Mouse (Mus musculus) intestine, embryonic 14.5 days (tissue): ENCODE results near the gene Prkci. TPM values are rescaled to one million over a fixed set of nuclear protein-coding genes. Genes with fewer than 3 reads are reported as not detected.

Source experiments
- ATAC-seq: fragments of 200-750 bp; cut with Nextera tagmentation; replicated peaks from 2 replicates; pipeline ENCODE4 v1.8.0; 2017; ENCODE audit warnings: low read depth, moderate number of reproducible peaks, moderate TSS enrichment, moderate library complexity; ENCODE audit not compliant: low FRiP score, low TSS enrichment
- DNase-seq: peaks from one replicate; pipeline ENCODE4 v3.0.0-alpha.2; 2018; ENCODE audit warnings: low spot score
- H3K27ac ChIP-seq: fragments of 300-500 bp; sonication (generic); 2 replicates; pipeline ENCODE4 v1.5.1; 2014; ENCODE audit warnings: low read depth, mild to moderate bottlenecking, control low read depth
- H3K27me3 ChIP-seq: fragments of 300-500 bp; sonication (generic); replicated peaks from 2 replicates; pipeline ENCODE4 v1.6.1; 2014; ENCODE audit warnings: low read length, control low read depth; ENCODE audit not compliant: control insufficient read depth, insufficient read depth
- H3K36me3 ChIP-seq: fragments of 300-500 bp; sonication (generic); 2 replicates; pipeline ENCODE4 v1.6.1; 2014; ENCODE audit warnings: low read length, control low read depth; ENCODE audit not compliant: control insufficient read depth, insufficient read depth
- H3K4me1 ChIP-seq: fragments of 300-500 bp; sonication (generic); replicated peaks from 2 replicates; pipeline ENCODE4 v1.6.1; 2014; ENCODE audit warnings: low read length, control low read depth, mixed read lengths; ENCODE audit not compliant: control insufficient read depth, insufficient read depth
- H3K4me2 ChIP-seq: fragments of 300-500 bp; sonication (generic); 2 replicates; pipeline ENCODE4 v1.6.1; 2014; ENCODE audit warnings: low read length
- H3K4me3 ChIP-seq: fragments of 300-500 bp; sonication (generic); 2 replicates; pipeline ENCODE4 v1.5.1; 2014; ENCODE audit warnings: low read depth, low read length, control low read depth, mixed read lengths
- H3K9ac ChIP-seq: fragments of 300-500 bp; sonication (generic); 2 replicates; pipeline ENCODE4 v1.6.1; 2014; ENCODE audit warnings: mild to moderate bottlenecking, low read length
- H3K9me3 ChIP-seq: fragments of 300-500 bp; sonication (generic); 2 replicates; pipeline ENCODE4 v1.6.1; 2016; ENCODE audit warnings: low read length, control low read depth; ENCODE audit not compliant: control insufficient read depth
- WGBS: fragments of 180-500 bp; shearing (Covaris S2); extraction: QIAGEN DNeasy Blood & Tissue Kit; methylation state at CpG from one replicate; pipeline ENCODE4 v1.1.7; 2014; 5-methylcytosine and 5-hydroxymethylcytosine counted together
- polyA plus RNA-seq: library from polyadenylated mRNA; unstranded; fragments of >200 nt; fragmentation: Nextera tagmentation; extraction: Ambion mirVana; gene quantifications from 2 replicates; pipeline ENCODE4 v1.2.1, GENCODE M21; 2014

Gene Prkci
- polyA plus RNA-seq, 1 experiment from 2014 or later: 48.0 TPM

- 92% methylated on average over 13 of the region's 13 CpGs for WGBS
- Histone ChIP-seq H3K36me3 (peaks cover 50% of the 10 kb centered on the region), H3K4me1 (peaks cover 7% of the 10 kb centered on the region; the same call in 1 of the 2 replicates), H3K4me3 (no peak overlapping the region), H3K9ac (no peak overlapping the region), H3K27me3 (no peaks in the 10 kb centered on the region), H3K9me3 (0 out of 2 replicates have a peak, but pooled peaks cover 2% of the 10 kb centered on the region), H3K4me2 (no peak overlapping the region), H3K27ac (no peak overlapping the region)
- ATAC-seq (no peak), DNase-seq (no peak)
Observed at GRCm38 (mm10) chr3:30965644-30966043, 29.9 kb upstream of the Prkci start.

DNA sequence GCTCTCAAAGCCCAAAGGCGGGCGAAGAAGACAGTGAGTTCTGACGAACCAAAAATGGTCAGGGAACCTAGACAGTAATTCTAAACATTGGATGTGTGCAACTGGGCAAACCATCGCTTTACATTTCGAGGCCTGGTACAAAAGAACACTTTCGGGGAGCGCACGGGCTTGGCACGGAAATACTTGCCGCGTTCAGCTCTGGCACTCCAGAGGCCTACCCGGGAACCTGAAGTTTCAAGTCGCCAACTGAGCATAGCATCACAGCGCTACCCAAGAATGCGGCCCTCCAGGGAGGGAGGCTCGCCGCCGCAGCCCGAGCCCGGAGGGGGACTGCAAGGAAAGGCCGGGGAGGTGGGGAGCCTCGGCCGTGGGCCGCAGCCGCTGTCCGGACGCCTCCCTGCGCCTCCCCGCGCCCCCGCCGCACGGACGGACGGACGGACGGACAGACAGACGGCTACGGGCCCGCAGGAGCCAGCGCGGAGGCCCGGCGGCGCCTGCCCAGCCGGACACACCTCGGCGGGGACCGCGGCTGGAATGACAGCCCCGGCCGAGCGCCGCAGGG lies 26.9 kb upstream of the Prkci start:
- peak; percentile 85 for DNase-seq
- Histone ChIP-seq H3K4me1 (peaks cover 7% of the 10 kb centered on the region; the same call in 1 of the 2 replicates), H3K9me3 (no peaks in the 10 kb centered on the region), H3K27me3 (no peaks in the 10 kb centered on the region), H3K36me3 (peaks cover 23% of the 10 kb centered on the region), H3K4me2 (peak overlapping the region; percentile 62), H3K4me3 (peak overlapping the region; percentile 87), H3K27ac (peak overlapping the region; percentile 87), H3K9ac (peak overlapping the region; percentile 88)
- WGBS: 1% methylated on average over 51 of the region's 54 CpGs
- ATAC-seq: peak; percentile 65

- Histone ChIP-seq H3K27me3 (no peaks in the 10 kb centered on the region), H3K4me1 (peaks cover 7% of the 10 kb centered on the region; the same call in 1 of the 2 replicates), H3K27ac (peak within 1 kb of the TSS; percentile 87), H3K9ac (peak within 1 kb of the TSS; percentile 88), H3K9me3 (no peaks in the 10 kb centered on the region), H3K4me2 (peak within 1 kb of the TSS; percentile 62), H3K36me3 (peaks cover 18% of the 10 kb centered on the region), H3K4me3 (peak within 1 kb of the TSS; percentile 87)
- peak; percentile 92 for ATAC-seq
- DNase-seq: peak; percentile 98
- WGBS: 0% methylated on average over 34 of the region's 34 CpGs
Observed at GRCm38 (mm10) chr3:30969104-30969581, 26.4 kb upstream of the Prkci start, which contains the start of gene Phc3. TSS of gene Phc3 (minus strand) at chr3:30969415.

- no peaks in the 10 kb centered on the region for H3K27me3 ChIP-seq
- DNase-seq: peak; percentile 78
- no peak overlapping the region for H3K4me3 ChIP-seq
- 50% methylated on average over 9 of the region's 9 CpGs for WGBS
- no peak overlapping the region for H3K27ac ChIP-seq
- no peak overlapping the region for H3K4me2 ChIP-seq
- H3K9me3 ChIP-seq: no peaks in the 10 kb centered on the region
- ATAC-seq: no peak; the same call in 1 of the 2 replicates
- H3K9ac ChIP-seq: no peak overlapping the region
- no peaks in the 10 kb centered on the region for H3K36me3 ChIP-seq
- no peaks in the 10 kb centered on the region for H3K4me1 ChIP-seq
Observed at GRCm38 (mm10) chr3:30975102-30975754, 20.3 kb upstream of the Prkci start.

- no peak for DNase-seq
- Histone ChIP-seq H3K27ac (no peak overlapping the region), H3K27me3 (no peaks in the 10 kb centered on the region), H3K4me2 (no peak overlapping the region), H3K9ac (no peak overlapping the region), H3K4me3 (no peak overlapping the region), H3K9me3 (no peaks in the 10 kb centered on the region), H3K36me3 (no peaks in the 10 kb centered on the region), H3K4me1 (no peaks in the 10 kb centered on the region)
- WGBS: 52% methylated on average over 1 of the region's 1 CpGs
- peak; percentile 84 for ATAC-seq
Observed at GRCm38 (mm10) chr3:30976991-30977603, 18.4 kb upstream of the Prkci start.

DNA sequence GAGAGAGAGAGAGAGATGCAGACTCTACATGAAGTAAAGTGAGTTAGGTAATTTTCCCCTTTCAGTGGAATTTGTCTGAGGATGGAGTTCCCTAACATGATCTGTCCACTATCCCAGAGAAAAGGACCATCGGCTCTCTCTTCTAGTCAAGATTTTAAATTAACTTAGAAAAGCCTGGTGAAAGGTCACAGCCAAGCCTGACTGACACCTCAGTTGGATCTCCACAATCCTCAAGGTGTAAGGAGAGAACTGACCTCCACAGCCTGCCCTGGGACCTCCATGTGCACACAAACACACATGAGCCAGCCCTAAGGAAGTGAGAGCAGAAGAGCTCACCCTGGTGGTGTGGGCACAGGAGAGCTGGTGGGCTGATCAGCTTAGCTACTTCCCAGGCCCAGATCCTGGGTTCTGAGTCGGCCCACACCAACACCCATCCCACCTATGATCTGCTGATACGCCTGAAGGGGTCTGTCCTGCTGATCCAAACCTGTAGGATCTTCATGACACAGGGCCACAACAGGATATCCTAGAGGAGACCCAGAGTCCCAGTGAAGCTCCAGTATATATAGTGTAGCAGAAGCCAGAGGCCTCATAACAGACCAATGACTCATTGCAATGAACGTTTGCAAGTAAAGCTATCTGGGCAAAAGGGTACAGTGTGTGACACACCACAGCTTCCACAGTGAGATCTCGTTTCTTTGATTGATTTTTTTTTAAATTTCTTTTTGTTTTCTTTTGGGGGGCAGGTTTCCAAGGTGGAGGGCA lies 13.7 kb upstream of the Prkci start:
- no peak overlapping the region for H3K27ac ChIP-seq
- H3K36me3 ChIP-seq: no peaks in the 10 kb centered on the region
- no peaks in the 10 kb centered on the region for H3K9me3 ChIP-seq
- no peak overlapping the region for H3K4me2 ChIP-seq
- 59% methylated on average over 5 of the region's 5 CpGs for WGBS
- no peaks in the 10 kb centered on the region for H3K27me3 ChIP-seq
- no peak overlapping the region for H3K9ac ChIP-seq
- DNase-seq (no peak), ATAC-seq (peak; percentile 77; the same call in 1 of the 2 replicates)
- H3K4me1 ChIP-seq: no peaks in the 10 kb centered on the region
- H3K4me3 ChIP-seq: no peak overlapping the region

GRCm38 (mm10) chr3:30982924-30983536 lies 12.5 kb upstream of the Prkci start:
- H3K9ac ChIP-seq: no peak overlapping the region
- no peak overlapping the region for H3K4me3 ChIP-seq
- no peaks in the 10 kb centered on the region for H3K4me1 ChIP-seq
- DNase-seq: no peak
- H3K4me2 ChIP-seq: no peak overlapping the region
- H3K27ac ChIP-seq: no peak overlapping the region
- no peaks in the 10 kb centered on the region for H3K36me3 ChIP-seq
- no peak for ATAC-seq
- WGBS: 39% methylated on average over 8 of the region's 8 CpGs
- no peaks in the 10 kb centered on the region for H3K9me3 ChIP-seq
- no peaks in the 10 kb centered on the region for H3K27me3 ChIP-seq
